Mouse (Mus musculus): Measurements from ENCODE around the gene Rhox3h.
"Not testable (repeated sequence)": the region's sequence is repeated elsewhere in the genome, so short reads cannot be mapped to it uniquely, and the experiment has no call there.

Rhox3h gene

GRCm38 (mm10) chrX:37668664-37669063 is at the start of gene Rhox3h:
Gene Rhox3h, minus strand, starts transcription at chrX:37668764.
- not testable (repeated sequence) for DNase-seq

- DNase-seq: peak; percentile 72
Observed at GRCm38 (mm10) chrX:37701821-37702387, 33.3 kb upstream of the Rhox3h start.

GRCm38 (mm10) chrX:37692261-37692660 is 23.7 kb upstream of the Rhox3h start:
- DNase-seq: no peak

GRCm38 (mm10) chrX:37683031-37683715 is 14.6 kb upstream of the Rhox3h start:
- DNase-seq: no peak

GRCm38 (mm10) chrX:37673177-37673576 is 4.6 kb upstream of the Rhox3h start, which contains the start of gene Rhox2h:
Gene Rhox2h, minus strand, starts transcription at chrX:37673277.
- DNase-seq: not testable (repeated sequence)

- DNase-seq: not testable (repeated sequence)
Observed at GRCm38 (mm10) chrX:37651227-37651626, 17.3 kb downstream of the Rhox3h start, which contains the start of gene Rhox4g. Gene Rhox4g, minus strand, starts transcription at chrX:37651327.

GRCm38 (mm10) chrX:37643370-37643769 is 25.2 kb downstream of the Rhox3h start, which contains the start of gene Rhox2g:
Gene Rhox2g, minus strand, starts transcription at chrX:37643470.
- not testable (repeated sequence) for DNase-seq

- DNase-seq: not testable (repeated sequence)
Observed at GRCm38 (mm10) chrX:37628512-37628911, 40.1 kb downstream of the Rhox3h start, which contains the start of gene Rhox3g. Gene Rhox3g, minus strand, starts transcription at chrX:37628612.
